Mouse (Mus musculus) frontal cortex, postnatal 14 days (tissue): ENCODE data around the gene Musk.
A peak's percentile ranks its signal among the peaks of the same experiment; 100 is the strongest.

Source experiments
- DNase-seq, 2 experiments: peaks; one replicate each; pipeline ENCODE4 v3.0.0; 2022; ENCODE audit warnings: low spot score in 2 of 2

Musk gene

DNA sequence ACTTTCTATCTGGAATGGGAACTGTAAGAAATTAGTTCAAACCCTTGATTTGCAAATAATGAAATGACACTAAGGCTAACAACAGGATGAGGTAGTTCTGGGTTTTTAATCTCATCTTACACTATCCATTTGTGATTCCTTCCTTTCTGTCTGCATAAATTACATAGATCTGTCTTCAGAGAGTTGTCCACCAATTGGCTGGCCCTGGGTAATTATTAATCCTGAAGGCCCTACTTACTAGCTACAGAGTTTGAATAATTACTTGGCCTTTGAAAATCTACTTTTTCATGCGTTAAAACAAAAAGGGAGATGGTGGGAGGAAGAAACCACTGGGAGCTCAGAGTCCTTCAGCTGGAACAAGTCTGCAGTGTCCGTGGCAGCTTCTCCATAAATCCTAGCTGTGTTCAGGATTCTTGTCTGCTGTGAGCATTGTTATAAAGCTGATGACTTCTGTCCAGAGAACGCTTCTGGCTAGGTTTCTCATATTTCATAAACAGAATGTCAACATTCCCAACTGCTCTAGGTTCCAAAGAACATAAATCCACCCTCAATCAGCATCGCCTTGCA lies 29.3 kb downstream of the Musk start:
- DNase-seq = no peak

DNA sequence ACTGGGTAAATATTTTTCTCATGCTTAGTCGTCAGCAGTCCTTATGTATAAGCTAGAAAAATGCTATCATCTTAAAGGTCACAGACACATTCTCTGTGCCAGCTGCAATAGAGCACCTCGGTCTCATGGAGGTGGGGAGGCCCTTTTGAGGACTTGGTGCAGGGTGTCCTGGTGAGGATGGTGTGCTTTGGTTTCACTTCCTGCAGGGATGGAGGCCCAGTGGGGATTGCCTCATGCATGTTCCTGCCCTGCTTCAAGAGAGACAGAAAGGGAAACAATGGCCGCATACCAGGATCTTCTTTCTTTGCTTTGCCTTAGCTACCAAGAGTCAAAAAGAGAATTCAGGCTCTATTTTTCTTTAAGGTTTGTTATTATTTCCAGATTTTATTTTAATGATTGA lies 31.8 kb downstream of the Musk start:
- DNase-seq = no peak

DNA sequence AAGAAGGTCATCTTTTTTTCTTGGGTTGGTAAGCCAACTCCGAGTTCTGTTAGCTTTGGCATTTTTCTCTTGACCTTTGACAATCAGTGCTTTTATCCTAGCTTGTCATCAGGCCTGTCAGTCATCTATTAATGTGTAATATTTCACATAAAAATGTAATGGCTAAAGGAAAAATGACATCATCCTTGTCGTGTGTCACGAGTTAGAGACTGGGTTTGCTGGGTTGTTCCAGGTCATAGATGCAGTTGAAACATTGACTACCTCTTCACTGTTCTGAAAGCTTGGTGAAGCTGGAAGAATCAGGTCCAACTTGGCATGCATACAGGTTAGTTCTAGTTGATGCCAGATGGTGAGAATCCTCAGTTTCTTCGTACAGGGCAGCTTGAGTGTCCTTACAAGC lies 34.5 kb downstream of the Musk start:
- no peak for DNase-seq

DNA sequence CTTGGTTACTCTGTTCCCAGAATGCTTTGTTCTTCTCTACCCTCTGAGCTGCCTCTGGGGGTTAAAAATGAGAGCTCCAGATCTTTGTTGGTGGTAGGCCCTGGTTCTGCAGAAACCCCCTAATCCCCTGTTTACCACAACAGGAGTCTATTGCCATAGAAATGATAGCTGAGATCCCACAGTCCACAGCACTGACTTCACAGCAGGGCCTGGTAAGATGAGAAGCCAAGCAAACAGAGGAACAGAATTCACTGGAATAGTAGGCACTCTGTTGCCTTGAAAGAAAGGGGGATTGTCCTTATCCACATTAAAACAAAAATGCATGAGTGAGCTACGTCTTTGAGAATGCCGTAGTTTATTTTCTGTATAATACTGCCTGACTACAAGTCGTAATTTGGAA lies 41.0 kb downstream of the Musk start:
- DNase-seq = no peak

DNA sequence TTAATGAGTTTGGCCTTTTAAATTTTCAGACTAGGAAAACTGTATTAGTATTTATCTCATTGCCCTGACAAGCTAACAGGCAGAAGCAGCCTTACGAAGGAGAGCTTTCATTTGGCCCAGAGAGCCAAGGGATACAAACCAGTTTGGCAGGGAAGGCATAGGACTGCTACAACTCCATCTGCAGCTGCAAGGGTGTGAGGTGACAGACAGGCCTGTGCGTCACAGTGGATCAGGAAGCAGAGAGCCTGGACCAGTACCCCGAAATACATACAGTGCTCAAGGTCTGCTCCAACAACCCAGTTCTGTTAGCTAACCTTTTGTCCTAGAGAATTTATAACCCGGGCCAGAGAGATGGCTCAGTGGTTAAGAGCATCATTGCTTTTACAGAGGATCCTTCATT lies 42.5 kb downstream of the Musk start:
- no peak for DNase-seq

DNA sequence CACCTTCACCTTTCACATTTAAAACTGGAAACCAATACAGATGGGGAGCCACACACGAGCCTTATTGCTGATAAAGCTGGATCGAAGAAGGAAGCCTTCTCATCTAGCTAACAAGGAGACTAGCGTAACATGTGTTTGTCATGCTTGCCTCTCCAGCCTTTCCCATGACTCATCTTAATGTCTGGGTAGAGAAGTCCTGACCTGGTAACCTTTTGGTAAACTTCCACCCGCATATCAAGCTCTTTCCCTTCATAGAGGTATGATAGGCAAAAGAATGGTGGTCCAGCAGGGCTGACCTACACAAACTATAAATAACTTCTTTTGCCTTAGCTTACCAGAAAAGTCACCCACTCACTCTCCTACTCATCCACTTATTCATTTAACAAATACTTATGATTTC lies 44.3 kb downstream of the Musk start:
- DNase-seq = no peak

DNA sequence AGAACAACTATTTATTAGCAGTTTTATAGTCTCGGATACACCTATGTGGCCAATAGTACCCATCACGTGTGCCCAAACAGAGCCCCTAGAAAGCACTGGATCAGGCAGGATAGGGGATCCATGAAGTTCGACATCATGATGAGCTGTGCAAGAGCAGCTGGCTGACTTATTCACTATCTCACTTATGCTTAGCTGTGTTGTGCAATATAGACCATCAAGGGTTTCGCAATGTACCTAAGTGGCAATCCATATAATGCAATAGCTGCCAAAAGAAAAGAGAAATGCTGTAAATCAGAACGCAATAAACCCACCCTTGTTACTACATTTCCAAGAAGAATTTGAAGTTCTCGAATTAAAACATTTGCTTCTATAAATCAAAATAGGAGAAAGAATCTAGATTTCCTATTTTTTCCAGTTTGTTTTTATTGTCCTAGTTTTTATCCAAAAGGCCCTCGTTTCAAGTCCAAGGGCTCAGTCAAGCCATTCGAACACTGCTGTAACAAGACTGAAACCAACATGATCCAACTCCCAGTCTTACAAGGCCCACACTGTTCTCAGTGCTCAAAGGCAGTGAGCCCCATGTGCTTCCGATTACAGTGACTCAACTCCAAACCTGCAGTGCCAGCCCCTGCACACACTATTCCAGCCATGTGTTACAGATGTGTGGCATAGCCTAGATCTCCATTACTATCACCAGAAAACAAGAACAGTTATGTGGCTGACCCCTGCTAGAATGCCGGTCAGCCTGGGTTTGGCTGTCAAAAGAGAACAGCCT lies 45.3 kb downstream of the Musk start:
- DNase-seq = no peak

DNA sequence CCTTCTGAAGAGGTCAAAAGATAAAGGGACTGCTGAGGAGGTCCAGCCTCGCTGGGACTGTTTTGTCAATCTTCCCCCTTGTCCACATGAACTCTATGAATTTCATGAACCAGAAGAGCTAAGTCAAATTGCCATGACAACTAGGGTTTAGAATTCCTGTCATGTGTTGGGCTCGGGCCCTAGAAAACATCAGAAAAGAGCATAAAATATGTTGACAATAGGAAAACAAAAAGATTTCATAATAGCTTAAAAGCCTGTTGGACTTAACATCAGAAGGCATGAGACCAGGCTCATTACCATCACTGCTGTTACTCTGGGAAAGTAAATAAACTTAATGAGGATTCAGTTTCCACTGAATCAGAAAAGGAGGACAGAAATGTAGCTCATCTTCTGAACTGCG lies 46.6 kb downstream of the Musk start:
- DNase-seq = no peak

DNA sequence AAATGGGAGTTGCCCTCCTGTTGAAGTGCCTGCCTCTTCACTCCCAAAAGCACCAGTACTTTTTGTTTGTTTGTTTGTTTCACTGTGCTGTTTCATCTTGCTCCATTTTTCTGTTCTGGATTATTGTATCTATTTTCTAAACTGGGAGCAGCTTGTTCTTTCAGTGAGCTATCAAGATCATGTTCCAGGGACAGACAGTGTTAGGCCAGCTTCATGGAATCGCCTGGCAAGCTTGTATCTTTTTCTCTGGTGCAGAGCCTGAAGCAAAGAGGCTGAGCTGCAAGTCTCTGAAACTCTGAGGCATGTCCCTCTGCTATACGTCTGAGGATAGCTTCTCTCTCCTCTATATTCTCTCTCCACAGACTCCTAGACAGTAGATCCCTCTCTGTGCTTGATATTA lies 50.5 kb downstream of the Musk start:
- DNase-seq = no peak

DNA sequence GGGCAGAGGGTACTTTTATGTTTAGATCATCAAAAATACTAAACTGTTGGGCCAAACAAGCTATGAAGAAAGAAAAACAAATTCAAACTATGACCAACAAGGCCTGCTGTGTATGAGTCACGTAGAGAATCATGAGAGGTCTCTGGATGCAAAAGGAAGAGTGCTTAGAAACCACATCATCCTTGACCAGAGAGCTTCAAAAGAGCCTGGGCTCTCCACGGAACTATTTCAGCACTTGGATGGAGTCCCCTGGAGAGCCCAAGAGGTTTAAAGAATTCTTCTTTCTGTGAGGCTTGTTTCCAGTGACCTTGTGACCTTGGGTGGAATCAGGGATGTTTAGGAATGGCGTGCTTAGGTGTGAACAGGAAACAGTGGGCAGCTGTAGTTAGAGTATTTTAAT lies 53.5 kb downstream of the Musk start:
- DNase-seq = no peak

DNA sequence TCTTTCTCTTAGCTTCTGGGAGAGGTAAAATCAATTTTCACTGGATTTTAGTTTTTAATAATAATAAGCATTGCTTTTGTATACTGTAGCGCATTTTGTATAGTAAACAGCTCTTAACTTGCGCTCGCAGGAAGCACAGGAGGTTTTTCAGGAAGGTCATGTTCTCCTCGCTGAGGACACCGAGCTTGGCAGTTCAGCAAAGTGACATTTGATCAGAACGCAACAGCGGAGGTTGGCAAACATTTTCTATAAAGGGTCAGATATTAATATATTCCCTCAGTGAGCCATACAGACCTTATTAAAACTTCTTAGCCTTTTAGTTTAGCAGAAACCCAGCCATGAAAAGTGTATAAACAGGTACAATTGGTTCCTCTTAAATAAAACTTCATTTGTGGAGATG lies 64.4 kb downstream of the Musk start:
- DNase-seq = no peak

DNA sequence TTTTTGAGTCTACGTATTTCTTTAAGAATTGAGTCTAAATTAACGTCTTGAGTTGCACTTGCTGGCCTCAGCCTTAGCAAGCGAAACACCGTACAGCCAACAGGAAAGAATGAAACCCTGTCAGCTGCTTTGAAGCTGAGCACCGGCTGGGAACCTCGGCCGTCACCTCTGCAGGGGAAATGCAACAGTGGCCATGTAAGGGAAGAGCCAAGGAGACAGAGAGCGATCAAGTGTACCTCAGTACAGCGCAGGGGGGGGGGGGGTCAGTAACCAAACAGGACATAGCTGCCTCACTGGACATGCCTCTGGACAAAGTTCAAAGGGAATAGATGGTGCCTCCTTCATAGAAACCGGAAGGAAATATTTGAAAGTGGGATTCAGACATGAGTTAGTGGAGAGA lies 65.4 kb downstream of the Musk start:
- DNase-seq = no peak

DNA sequence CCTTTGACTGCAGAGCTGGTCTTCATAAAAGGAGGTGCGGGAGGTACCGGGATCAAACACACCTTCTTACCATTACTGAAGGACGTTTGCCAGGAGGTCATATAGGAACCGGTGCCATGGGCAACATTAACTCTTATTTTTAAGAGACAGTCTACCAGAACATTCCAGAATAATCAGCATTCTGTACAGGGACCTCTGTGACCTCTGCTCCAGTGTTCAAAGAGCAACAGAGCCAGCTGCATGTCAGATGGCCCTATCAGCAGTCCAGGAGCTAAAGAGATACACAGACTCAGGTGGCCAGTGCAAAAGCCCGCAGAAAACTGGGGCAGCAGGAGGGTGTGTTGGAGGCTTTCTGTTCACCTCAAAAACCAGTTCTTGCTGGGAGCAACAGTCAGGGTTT lies 65.8 kb downstream of the Musk start:
- DNase-seq = no peak

DNA sequence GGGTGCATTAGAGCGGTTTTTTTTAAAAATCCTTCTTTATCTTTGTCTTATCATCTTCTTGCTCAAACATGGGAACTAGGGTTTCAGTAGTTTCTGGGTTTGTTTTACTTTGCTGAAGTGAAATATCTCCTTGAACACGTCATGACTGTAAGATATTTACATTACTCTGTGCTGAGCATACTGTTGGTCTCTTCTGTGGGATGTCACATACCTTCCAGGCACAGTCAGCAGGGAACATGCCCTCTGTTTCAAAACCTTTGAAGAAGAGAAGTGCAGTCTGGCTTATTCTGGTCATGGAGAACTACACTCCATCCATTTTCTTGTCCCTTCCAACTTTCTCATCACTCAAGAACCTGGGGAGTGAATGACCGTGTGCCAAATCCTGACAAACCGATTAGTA lies 73.2 kb downstream of the Musk start:
- DNase-seq = no peak

DNA sequence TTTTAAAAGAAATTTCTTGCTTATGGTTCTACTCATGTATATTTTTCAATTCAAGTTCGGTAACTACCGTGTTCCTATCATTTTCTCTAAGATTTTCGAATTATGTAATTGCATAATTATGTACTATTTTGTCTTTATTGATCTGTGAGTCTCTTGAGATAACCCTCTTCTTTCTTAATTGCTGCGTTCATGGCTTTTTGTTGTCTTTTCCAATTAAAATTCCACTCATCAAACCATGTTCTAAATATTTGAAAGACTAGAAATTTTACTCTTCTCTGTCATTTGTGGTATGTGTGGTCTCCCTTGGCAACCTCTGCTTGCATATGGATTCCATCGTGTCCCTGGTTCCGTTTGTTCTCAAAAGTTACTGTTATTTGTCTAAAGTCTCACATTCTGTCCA lies 79.6 kb downstream of the Musk start:
- no peak for DNase-seq

DNA sequence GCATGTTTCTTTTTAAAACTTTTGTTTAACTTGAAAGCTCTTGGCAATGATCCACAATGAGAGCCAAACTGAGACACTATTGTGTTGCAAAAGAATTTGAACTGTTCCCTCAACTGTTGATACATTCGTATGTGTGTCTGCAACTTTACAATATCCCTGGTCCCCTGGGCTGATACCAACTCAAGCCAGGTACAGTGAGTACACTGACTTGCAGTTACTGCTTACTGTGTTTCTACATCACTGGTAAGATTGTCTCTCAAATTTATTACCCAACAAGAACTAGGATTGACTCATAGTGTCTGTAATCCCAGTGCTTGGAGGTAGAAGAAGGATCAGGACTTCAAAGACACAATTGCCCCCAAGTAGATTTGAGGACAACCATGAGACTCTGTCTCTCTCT lies 85.3 kb downstream of the Musk start:
- no peak for DNase-seq

DNA sequence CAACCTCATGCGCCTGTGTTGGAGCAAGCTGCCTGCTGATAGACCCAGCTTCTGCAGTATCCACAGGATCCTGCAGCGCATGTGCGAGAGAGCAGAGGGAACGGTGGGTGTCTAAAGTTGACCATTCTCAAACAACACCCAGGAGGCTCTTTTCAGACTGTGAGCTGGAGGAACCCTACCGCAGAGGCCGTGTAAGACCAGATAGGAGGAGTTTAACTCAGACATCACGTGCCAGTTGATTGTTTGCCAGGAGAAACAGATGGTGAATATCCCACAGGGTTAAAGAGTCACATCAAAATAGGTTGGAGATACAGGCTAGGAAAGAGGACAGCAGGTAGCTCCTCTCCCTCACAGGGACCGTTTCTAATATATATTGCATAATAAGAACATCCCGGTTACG lies 87.8 kb downstream of the Musk start:
- DNase-seq = no peak

DNA sequence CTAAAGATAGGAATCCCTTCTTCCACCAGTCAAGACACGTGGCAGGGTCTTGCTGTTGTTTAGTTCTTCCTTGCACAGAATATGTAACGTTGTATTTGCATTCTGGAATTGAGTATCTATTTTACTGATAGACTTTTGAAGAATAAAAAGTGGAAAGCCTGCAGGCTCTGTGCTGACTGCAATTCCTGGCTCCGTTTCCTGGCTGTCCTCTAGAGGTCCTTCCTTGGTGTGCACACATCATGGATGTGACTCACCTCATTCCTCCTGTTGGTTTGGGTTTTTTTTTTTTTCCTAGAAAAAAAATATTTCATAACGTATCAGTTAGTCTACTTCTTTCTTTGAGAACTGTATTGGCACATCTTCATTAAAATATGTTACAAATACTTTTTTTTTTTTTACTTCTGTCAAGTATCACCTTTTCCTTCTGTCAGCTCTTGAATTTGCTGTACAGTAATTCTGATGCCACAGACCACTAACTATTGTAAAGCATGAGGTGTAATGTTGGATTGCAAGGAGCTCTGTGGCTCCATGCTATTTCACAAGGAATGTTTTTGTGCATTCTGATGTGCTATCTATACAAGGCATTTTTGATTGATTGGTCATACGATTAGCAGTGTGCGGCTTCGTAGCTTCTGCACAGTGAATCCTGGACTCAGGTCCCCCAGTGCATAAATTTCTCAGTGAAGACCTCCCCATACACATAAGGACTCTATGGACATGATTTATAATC lies 88.5 kb downstream of the Musk start:
- peak in 1 of 2 experiments; percentile 13 for DNase-seq

DNA sequence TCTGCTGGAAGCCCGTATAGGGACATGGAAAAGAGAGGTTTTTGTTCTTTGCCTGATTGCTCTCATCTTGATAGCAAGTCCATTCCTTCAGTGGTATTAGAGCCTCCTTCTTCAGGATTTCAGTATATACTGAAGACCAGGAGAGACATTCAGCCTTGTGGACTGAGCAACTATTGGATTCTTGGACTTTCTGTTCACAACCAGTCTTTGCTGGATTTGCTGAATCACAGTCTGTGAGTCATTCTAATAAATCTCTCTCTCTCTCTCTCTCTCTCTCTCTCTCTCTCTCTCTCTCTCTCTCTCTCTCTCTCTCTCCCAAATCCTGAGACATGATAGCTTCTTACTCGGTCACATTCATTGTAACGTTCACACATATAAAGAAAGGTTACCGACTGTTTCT lies 93.4 kb downstream of the Musk start:
- DNase-seq = no peak

DNA sequence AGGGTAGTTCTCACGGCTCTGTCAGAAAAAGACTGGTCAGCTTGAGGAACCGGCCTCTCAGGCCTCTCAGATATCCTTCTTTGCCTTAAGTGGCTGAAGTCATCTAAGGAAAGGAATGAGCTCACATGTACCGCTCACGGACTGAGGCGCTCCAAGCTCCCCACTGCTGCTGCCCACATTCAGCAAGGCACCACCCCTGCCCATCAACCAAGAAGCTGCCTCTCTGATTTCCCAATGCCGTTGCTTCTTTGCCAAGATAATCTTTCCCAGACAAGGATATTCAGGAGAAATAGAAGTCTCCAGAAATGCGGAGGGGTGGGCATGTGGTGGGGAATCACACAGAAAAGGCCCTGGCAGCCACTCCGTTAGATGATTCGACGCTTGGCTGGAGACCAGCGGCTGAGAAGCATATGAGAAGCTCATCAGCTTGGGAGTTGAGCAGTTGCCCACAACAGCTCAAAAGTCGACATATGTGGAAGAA lies 115.1 kb downstream of the Musk start:
- DNase-seq = peak; percentile 71 to 75

DNA sequence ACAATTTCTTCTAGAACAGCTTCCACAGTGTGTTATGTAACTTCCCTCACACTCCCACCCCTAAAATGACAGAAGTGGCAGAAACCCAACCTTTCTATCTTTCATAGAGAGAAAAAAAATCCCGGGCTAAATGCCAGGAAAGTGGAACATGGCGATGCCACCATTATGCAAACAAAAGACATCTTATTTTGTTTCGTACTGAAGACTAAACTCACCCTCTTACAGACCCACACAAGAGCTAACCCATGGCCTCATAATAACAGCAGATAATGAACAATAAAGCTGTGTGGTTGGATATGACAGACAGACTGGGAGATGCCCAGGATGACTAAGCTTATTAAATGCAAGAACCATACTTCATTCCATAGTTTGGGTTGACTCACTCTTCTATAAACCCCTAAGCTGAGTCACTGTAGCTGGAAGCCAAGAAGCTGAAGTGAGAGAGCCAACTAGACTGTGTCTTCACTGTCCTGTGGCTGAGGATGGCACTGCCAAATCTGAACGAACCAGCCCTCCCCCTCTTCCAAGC lies 116.3 kb downstream of the Musk start:
- peak; percentile 13 to 17 for DNase-seq

DNA sequence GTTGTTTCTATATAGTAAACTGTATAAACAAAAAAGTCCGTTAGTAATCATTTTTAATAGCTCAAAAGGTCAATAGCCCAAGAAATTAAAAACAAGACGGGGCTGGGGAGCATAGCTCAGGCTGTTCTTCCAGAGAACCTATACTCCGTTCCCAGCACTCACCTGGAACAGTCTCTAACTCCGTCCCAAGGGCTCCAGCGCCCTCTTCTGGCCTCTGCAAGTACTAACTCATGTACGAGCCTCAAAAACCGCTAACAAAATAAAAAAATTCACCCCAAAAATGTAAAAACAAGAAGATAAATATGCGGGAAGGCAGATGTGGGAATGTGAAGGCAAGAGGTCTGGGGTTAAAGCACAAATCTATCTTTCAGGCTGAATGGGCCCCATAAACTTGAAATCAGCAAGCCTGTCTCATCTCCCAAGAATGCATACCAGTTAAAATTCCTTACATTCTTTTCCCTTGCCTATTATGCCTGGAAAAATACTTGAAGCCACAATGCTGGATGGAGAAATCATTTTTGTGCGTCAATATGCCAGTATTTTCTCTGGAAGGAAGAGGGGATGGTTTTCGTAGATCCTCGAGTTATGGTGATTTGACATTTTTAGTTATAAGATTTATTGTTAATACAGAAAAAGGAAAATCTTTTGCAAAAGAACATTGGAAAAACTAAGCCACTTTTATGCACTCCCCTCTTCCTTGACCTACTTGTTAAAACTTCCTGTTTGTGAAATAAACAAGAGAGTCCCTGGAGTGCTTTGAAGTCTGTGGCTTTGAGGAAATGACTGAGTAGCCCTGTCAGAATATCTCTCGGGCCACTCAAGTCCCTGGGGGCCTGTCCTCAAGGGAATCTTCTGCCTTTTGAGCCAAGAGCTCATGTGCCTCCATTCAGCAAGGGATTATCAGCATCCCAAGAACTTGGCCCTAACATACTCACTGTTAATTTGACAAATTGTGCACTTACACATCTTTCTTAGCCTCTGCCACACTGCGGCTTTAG lies 127.7 kb downstream of the Musk start:
- DNase-seq = no peak
